21 mouse cellular contexts compared by ENCODE assay signal in the genomic region with DNA sequence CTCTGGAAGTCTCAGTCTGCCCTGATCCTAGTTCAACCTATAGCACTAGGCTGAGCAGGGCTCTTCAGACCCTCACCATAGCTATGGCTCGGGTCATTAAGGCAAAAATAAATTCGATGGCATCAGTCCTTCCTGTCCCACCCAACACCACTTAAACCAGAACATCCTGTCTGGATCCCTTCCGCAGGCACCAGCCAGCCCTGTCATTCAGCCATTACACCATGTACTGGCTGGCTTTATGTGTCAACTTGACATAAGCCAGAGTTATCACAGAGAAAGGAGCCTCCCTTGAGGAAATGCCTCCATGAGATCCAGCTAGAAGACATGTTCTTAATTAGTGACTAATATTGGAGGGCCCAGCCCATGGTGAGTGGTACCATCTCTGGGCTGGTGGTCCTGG. TPM values are rescaled to one million over a fixed set of nuclear protein-coding genes. Genes with fewer than 3 reads are reported as not detected.
DNase-seq lines count a peak whose midpoint lies in the region; ATAC-seq lines count a peak whose summit lies in the region.
"Had no signal": no experiment of that assay in that cellular context is flagged by ENCODE, and none has a peak within 500 bp of the region (broad histone marks: within the 10 kb centered on the region; RNA-seq: fewer than 3 reads in every experiment).

No protein-coding gene starts in this region.

- peak; percentile 56; the same call in 1 of the 2 replicates for ATAC-seq in heart, embryonic 11.5 days (replicated peaks; ENCODE audit: insufficient number of reproducible peaks, low FRiP score, low TSS enrichment)
- no peak for ATAC-seq in heart, embryonic 13.5 days (ENCODE audit: extremely low read depth, insufficient number of reproducible peaks, low FRiP score, low TSS enrichment)
- ATAC-seq: CD4-positive, CD25-positive, alpha-beta regulatory T cell, adult 4 months; forebrain, embryonic 16.5 days; hindbrain, embryonic 16.5 days; inflammation-experienced regulatory T-cells, adult 6 months; intestine, postnatal 0 days had no signal

- 0 out of 2 replicates have a peak, but pooled peaks cover 2% of the 10 kb centered on the region for H3K9me3 ChIP-seq in heart, embryonic 11.5 days (replicated peaks; ENCODE audit: control insufficient read depth, low read length)
- H3K9me3 ChIP-seq in heart, embryonic 13.5 days = no peaks in the 10 kb centered on the region
- H3K9me3 ChIP-seq: embryonic facial prominence, embryonic 12.5 days; G1E had no signal

- no peak overlapping the region for H3K4me2 ChIP-seq in heart, embryonic 11.5 days
- no peak overlapping the region for H3K4me2 ChIP-seq in heart, embryonic 13.5 days
- H3K4me2 ChIP-seq: embryonic facial prominence, embryonic 12.5 days had no signal

- no peak overlapping the region for H3K4me3 ChIP-seq in heart, embryonic 11.5 days (ENCODE audit: low read depth, low read length)
- H3K4me3 ChIP-seq in heart, embryonic 13.5 days = no peak overlapping the region
- H3K4me3 ChIP-seq: embryonic facial prominence, embryonic 12.5 days had no signal

- peak; percentile 92 for DNase-seq in heart, adult 11 months
- DNase-seq in heart, adult 8-10 months (ENCODE audit: low spot score) = no peak
- DNase-seq in heart, postnatal 25 days (ENCODE audit: low spot score) = no peak
- DNase-seq in thymus, postnatal 36 days = no peak
- no peak for DNase-seq in cerebellum, adult 9-10 months
- DNase-seq: adrenal gland, postnatal 10 days; B cell, adult 2 months; cerebellum, adult 11 months; cerebellum, adult 8-10 months; cerebellum, postnatal 25 days; gastrocnemius, postnatal 10 days; kidney, adult 8-10 months had no signal

- H3K9ac ChIP-seq in heart, embryonic 11.5 days (ENCODE audit: low read depth, low read length) = no peak overlapping the region
- H3K9ac ChIP-seq in heart, embryonic 13.5 days = no peak overlapping the region
- H3K9ac ChIP-seq: embryonic facial prominence, embryonic 12.5 days had no signal

- 34% methylated on average over 3 of the region's 3 CpGs for WGBS in heart, embryonic 11.5 days (ENCODE audit: insufficient replicate concordance)
- 19% methylated on average over 3 of the region's 3 CpGs for WGBS in heart, embryonic 13.5 days

- H3K36me3 ChIP-seq in heart, embryonic 11.5 days (ENCODE audit: control insufficient read depth, insufficient read depth, low read length) = no peaks in the 10 kb centered on the region
- no peaks in the 10 kb centered on the region for H3K36me3 ChIP-seq in heart, embryonic 13.5 days
- H3K36me3 ChIP-seq: embryonic facial prominence, embryonic 12.5 days; G1E had no signal

- 0 out of 2 replicates have a peak overlapping the region, but pooled peaks have one; percentile 6 for H3K27ac ChIP-seq in heart, embryonic 11.5 days (ENCODE audit: low read depth, low read length)
- H3K27ac ChIP-seq in heart, embryonic 13.5 days (replicated peaks) = peak overlapping the region; percentile 59
- H3K27ac ChIP-seq: embryonic facial prominence, embryonic 12.5 days had no signal

- peaks cover 12% of the 10 kb centered on the region for H3K4me1 ChIP-seq in heart, embryonic 11.5 days (ENCODE audit: control insufficient read depth, insufficient read depth, low read length)
- H3K4me1 ChIP-seq in heart, embryonic 13.5 days = peaks cover 27% of the 10 kb centered on the region
- H3K4me1 ChIP-seq: embryonic facial prominence, embryonic 12.5 days had no signal

- intact Hi-C loops in heart, postnatal 25 days (cut with DNase I) = no loop called here

- H3K27me3 ChIP-seq in heart, embryonic 11.5 days (ENCODE audit: control insufficient read depth, insufficient read depth, low read length) = no peaks in the 10 kb centered on the region
- no peaks in the 10 kb centered on the region for H3K27me3 ChIP-seq in heart, embryonic 13.5 days (replicated peaks)
- H3K27me3 ChIP-seq: embryonic facial prominence, embryonic 12.5 days had no signal

RNA-seq across cellular contexts. Expression of a gene that starts 2.4 kb away (rescaled TPM):
- total RNA-seq in heart, adult 8-10 months (2022) = 100 to 1,000 TPM in 1 of 4 experiments, 10 to 100 TPM in 3; 63.8 to 106 (median 80.1) TPM
- 337 and 363 TPM in 2 replicates for polyA plus RNA-seq in heart, embryonic 11.5 days (2014; fragmentation: Nextera tagmentation; extraction: Ambion mirVana)
- total RNA-seq in heart, postnatal 25 days (2021) = 10 to 100 TPM; 84.4 to 96.1 TPM
- polyA plus RNA-seq in heart, embryonic 13.5 days (2015; fragmentation: Nextera tagmentation; extraction: Ambion mirVana) = 255 and 274 TPM in 2 replicates

RNA-seq across cellular contexts. Expression of a gene that starts 15.4 kb away (rescaled TPM):
- 100 to 1,000 TPM in 2 of 4 experiments, 10 to 100 TPM in 2; 92.8 to 123 (median 107) TPM for total RNA-seq in heart, adult 8-10 months (2022)
- polyA plus RNA-seq in heart, embryonic 11.5 days (2014; fragmentation: Nextera tagmentation; extraction: Ambion mirVana) = 72.8 and 94.6 TPM in 2 replicates
- total RNA-seq in heart, postnatal 25 days (2021) = 100 to 1,000 TPM; 109 to 130 TPM
- 42.8 and 47.4 TPM in 2 replicates for polyA plus RNA-seq in heart, embryonic 13.5 days (2015; fragmentation: Nextera tagmentation; extraction: Ambion mirVana)

RNA-seq across cellular contexts. Expression of a gene that starts 30.6 kb away (rescaled TPM):
- total RNA-seq in heart, adult 8-10 months (2022) = 10 to 100 TPM; 11.2 to 13.5 (median 12.4) TPM
- polyA plus RNA-seq in heart, embryonic 11.5 days (2014; fragmentation: Nextera tagmentation; extraction: Ambion mirVana) = 11.8 and 12.4 TPM in 2 replicates
- 10 to 100 TPM; 11.5 to 13.0 TPM for total RNA-seq in heart, postnatal 25 days (2021)
- 11.7 and 12.4 TPM in 2 replicates for polyA plus RNA-seq in heart, embryonic 13.5 days (2015; fragmentation: Nextera tagmentation; extraction: Ambion mirVana)
